Mouse (Mus musculus): ENCODE results near the gene Pcyt2.
A peak's percentile ranks its signal among the peaks of the same experiment; 100 is the strongest.

Pcyt2 gene

DNA sequence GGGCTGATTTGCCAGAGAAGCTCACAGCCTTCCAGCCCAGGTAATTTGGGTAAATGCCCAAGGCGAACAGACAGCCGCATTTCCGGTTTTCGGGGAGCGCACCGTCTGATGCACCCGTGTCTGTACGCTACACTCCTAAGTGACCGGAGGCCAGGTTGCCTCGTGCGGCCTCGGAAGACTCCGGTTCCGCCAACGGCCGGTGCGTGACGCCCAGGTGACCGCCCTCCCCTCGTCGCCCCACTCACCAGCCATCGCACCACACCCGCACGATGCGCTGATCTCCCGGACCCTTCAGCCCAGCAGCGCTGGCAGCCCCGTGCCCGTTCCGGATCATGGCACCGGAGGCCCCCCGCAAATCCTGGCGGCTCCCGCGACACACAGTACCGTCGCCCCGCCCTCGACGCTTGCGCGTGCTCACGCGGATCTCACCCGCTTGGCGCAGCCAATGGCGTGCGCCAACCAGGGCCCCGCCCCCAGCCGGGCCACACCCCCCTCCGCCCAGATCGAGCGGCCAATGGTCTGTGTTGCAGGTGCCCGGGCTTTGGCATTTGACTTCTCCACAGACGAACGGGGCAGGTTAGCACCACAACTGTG, at the start of gene Pcyt2:
Pcyt2 (minus strand) TSS at position 418 of the 594 bp plus-strand sequence.
- peak; percentile 90 for DNase-seq (ENCODE audit: low spot score)

DNA sequence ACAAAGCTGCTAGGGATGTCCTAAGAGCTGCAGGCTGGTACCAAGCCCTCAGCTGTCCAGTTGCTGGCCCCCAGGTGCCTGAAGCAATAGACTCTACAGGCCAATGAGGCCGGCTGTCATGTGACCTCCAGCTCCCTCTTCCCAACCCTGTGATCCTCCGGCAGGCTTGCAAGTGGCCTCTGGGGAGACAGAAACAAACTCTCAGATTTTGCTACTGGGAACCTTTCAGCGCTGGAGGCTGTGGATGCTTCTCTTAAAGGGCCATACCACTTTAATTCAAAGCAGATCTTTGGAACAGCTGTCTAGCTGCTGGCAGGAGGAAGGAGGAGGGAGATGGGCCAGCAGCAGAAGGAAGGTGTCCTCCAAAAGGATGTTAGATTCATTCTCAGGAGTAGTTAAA, 48.9 kb upstream of the Pcyt2 start:
- DNase-seq (ENCODE audit: low spot score): no peak

DNA sequence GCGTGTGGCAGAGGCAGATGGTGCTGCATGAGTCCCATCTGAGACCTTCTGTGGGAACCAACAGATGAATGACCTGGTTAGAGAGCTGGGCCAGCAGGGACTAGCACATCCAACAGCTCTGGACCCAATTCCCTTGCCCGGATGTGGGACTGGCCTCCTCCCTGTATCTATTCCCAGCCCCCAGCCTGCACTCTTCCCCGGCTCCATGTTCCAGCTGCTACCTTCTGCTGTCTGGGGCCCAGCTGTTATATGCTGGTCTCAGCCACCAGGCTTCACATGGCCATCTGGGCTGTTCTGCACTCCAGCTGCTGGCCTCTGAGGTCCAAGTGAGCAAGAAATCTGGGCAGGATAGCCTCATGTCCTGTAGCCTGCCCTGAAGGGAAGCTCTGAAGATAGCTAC, 47.7 kb upstream of the Pcyt2 start:
- DNase-seq (ENCODE audit: low spot score): no peak

DNA sequence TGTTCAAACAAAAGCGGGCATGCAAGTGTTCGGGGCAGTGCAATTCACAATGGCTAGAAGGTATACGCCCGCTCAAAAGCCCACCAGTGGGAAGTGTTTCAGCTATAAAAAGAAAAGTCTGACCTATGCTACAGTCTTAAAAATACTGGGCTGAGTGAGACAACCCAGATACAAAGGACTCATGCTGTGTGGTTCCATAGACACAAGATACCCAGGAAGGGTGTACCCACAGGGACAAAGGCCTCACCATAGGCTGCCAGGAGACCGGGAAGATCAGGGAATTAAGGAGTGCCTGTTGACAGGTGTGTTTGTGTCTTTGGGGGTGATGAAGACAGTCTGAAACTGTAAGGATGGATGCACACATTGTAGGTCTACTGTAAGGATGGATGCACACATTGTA, 46.0 kb upstream of the Pcyt2 start:
- no peak for DNase-seq (ENCODE audit: low spot score)

DNA sequence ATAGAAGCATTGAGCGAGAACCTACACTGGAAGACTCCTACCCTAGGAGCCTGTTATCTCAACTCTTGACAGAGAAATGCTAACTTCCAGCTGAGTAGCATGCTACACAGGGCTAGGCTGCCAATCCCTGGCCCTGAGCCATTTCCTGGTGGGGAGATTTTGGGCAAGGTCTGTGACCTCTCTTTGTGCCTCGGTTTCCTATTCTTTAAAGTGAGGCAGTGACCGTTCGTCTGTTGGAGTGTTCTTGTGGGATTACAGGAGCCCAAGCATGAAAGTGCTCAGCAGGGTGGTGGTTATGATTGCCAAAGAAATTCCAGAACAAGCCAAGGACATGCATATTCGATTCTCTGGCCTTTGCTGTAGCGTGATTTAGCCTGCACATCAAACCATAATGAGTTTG, 45.0 kb upstream of the Pcyt2 start:
- no peak for DNase-seq (ENCODE audit: low spot score)

DNA sequence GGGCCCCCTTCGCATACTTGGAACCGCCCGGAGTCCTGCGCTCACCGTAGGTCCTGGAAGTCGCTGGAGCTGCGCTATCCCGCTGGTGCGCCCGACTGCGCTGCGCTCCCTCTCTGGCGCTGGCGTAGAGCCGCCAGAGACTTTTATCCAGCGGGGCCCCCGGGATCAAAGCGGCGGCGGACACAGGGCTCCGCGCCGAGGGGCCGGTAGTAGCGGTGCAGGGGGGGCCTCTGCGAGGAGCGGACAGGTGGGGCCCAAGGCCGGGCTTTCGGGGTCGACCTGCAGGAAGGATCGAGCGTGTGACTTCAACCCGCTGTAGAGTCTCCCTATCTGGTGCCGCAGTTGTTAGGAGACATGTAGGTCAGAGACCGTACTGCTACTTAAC, 43.3 kb upstream of the Pcyt2 start, which contains the start of gene Notum:
Notum (minus strand) TSS at position 100 of the 385 bp plus-strand sequence.
- DNase-seq (ENCODE audit: low spot score): no peak

DNA sequence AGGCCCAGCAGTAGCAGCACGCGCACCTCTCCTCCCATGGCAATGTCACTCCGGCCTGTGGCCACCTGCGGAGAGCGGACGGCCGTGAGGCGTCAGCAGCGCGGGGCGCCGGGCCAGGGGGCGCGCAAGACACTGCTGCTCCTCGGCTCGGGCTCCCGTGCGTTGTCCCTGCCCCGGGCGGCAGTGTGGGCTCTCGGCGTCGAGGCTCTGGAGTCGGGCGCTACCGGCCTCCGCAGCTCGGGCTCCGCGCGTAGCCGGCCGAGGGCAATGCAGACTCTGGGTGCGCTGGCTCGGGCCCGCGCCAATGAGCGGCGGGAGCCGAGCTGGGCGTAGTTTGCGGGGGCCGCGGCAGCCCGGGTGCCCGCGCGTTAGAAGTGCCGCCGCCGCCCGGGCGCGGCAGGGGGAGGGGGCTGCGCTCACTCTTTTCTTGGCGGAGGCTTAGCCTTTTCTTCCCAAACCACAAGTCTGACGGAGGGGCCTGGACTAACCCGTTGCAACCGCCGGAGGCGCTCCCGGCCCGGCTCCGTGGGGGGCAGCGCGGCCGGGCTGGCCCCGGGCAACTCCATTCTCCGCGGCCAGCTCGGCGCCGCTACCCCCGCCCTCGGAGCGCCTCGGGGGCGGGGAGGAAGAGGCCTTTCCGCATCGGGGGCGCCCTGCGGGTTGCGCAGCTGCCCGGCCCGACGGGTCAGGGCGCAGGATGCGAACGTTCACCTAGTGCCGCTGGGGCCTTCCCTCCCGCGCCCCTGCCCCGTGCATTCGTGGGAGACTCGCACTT, 42.8 kb upstream of the Pcyt2 start:
- no peak for DNase-seq (ENCODE audit: low spot score)

DNA sequence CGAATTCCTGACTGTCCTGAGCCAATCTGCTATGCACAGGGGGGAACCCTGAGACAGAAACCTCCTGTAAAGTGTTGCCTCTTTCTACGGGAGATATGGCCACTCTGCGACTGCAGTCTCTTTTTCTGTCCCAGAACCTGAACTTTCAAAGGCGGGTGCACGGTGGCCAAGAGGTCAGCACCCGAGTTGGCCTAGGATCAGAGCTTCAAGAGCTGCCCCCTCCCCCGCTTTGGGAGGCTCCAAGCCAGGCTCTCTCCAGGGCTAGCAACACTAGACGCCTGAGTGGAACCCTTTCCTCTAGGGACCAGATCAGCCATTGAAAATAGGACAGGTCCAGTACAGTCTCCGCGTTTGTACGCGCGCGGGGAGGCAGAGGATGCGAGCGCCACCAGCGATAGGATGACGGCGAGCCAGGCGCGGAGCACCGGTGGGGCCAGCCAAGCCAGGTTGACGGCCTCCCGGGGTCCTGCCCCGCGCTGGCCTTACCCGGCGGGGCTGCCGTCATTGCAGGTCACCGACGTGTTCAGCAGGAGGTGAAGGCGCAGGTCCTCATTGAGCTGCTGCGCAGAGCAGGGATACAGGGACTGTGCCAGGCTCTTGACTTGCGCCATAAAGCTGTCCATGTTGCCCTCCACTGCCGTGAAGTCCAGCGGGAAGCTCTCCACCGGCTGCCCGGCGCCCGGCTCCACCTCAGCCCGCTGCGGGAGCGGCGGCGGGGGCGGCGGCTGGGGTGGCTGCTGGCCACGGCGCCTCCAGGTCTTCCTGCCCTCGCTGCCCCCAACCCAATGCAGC, 42.0 kb upstream of the Pcyt2 start:
- no peak for DNase-seq (ENCODE audit: low spot score)

DNA sequence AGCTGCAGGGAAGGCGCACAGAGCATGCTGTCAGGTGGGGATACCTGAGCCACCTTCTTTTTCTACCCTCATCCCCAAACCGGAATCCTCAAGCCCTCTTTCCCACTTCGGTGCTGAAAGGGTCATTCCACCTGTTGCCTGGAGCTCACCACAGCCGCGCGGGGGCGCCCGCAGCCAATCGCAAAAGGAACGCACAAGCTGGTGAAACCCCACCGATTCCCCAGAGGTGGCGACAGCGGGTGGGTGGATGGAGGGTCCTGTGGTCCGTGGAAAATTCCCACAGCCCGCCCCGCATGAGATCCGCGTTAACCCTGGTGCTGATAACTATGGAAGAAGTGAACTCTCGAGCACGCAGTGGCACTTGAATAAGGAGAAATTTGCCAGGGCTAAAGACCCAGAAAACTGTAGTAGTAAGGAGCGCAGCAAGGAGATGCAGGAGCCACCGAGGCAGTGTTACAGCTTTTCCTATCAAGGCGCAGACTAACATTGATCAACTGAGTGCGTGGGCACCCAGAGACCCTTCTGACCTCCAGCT, 41.2 kb upstream of the Pcyt2 start:
- peak; percentile 83 for DNase-seq (ENCODE audit: low spot score)

DNA sequence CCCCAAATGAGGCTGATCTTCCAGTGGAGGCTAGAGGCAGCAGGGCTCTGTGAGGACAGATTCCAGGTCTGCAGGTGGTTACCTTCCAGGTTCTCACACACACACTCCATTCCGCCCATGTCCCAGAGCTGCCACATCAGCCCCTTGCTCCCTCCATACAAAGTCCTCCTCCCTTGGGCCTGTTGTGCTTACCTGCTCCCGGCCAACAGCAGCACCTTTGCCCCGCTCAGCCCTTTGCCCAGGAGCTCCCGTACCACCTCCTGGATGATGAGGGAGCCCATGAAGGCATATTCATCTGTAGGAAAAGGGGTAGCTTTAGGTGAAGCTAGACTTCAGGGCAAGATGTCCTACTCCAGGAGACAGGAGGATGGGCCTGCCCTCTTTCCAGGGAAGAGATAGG, 39.6 kb upstream of the Pcyt2 start:
- DNase-seq (ENCODE audit: low spot score): no peak

DNA sequence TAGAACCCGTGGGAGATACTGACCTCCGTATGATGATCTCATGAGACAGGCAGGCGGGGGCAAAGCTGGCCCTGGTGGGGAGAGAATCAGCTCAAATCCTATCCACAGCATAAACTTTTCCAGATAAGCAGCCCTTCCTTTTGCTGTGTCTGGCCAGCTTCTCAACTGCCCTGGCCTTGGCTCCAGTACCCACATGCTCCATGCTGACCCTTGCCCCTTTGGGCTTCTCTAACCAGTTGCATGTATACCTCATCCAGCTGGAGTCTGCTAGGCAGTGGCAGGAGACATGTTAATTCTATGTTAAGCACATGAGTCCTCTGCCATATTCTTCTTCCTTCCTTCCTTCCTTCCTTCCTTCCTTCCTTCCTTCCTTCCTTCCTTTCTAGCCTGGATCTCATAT, 37.0 kb upstream of the Pcyt2 start:
- no peak for DNase-seq (ENCODE audit: low spot score)

DNA sequence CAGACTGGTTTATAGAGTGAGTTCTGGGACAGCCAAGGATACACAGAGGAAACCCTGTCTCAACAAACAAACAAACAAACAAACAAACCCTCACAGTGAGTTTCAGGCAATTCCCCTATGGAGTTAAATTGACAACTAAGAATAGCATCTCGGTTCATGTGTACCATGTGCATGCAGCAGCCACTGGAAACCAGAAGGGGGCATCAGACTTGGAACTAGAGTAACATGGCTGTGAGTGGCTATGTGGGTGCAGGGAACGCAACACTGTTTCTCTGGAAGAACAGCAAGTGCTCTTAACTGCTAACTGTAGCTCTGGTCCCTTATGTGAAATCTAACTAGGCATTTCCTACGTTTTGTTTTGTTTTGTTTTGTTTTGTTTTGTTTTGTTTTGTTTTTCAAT, 34.1 kb upstream of the Pcyt2 start:
- DNase-seq (ENCODE audit: low spot score): no peak

DNA sequence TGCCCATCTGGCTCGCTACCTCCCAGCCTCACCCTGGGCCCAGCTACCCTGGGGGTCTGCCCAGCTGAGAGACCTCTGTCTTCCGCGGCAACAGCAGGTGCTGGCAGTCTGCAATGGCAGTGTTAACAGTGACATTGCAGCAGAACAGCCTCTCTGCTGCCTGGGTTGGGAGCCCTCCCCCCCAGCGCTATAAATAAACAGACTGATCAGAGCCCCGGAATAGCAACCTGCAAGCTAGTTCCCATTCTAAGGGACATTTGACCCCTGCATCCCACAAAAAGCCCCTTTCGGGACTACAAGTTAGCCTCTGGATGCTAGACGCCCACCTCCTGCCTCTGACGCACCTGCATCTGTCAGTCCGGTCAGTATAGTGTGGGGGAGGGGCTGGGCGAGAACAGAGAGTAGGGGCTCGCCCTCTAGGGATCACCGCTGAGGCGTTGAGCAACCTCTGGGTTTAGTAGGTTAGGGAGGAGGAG, 30.3 kb upstream of the Pcyt2 start, which contains the start of gene Myadml2:
Myadml2 (minus strand) TSS at position 158 of the 476 bp plus-strand sequence.
- DNase-seq (ENCODE audit: low spot score): no peak

DNA sequence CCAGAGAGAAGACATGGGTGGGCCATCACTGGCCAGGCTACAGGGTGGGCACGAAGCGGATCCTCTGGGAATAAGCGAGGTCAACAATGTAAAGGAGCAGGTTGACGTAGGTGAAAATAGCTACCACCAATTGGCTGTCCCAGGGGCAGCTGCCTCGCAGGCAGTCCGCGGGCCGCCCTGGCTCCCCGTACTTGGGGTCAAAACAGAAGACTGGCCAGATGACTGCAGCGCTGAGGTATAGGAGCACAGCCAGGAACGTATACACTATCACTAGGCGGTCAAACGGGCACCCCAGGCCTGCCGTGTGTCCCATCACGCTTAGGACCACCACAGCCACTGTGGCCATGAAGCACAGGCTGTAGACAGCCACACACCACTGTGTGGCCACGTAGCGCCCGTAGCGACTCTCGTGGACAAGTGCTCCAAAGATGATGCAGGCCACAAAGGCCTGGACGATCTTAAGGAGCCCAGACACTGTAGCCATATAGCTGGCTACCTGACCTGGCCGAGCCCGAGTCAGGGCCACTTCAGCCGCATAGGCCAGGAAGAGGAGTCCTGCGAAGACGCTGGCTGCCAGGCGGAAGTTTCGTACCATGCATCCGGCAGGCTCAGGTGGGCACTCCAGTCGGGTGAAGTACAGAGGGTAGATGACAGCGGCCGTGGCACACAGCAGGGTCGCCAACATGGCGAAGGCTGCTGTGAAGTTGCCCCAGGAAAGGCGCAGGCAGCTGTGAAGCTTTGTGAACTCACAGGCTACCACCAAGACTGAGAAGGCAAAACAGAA, 29.5 kb upstream of the Pcyt2 start:
- no peak for DNase-seq (ENCODE audit: low spot score)

DNA sequence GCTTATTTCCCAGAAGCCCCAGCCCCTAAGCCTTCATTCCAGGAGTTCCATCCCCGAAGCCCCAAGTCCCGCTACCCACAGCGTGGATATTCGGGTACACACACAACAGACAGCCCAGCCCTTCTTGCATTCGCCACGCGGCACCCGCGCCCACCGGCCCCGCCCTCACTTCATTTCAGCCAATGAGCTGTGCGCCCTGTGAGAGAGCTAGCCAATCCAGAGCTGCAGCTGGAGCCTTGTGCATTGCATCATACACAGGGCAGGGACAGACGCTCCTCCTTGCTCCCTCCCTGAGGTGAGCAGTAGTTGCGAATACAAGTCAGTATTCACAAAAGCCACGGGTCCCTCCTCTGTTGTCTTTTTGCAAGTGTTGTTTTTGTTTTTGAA, 25.9 kb upstream of the Pcyt2 start, which contains the start of gene Pycr1:
Pycr1 (minus strand) TSS at position 169 of the 387 bp plus-strand sequence.
- DNase-seq (ENCODE audit: low spot score): peak; percentile 93

DNA sequence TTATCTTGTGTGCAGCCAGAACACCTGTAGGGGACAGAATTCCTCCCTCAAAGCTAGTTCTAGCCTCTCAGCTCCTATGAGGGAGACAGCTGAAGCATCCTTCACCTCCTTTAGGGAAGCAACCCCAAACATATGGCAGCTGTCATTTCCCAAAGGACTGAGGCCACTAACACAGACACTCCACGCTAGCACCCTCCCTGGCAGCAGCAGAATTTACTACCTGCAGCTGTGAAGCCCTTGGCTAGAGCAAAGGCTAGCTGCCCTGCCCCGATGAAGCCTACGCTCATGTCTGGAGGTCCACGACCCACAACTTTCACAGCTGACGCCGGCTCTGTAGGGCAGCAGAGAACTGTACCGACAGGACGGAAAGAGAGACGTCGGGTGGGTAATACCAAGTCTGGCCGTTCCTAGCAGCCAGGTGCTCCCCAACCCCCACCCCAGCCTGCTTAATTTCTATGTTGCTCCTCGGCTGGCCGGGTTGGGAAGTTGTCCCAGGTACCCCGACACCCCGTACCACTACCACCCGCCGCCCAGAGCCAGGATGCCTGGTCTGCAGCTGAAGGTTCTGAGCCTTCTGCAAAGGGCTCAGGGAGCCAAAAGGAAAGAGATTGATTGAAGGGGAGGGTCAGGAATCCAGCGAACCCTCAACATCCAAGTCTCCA, 25.3 kb upstream of the Pcyt2 start:
- DNase-seq (ENCODE audit: low spot score): no peak

DNA sequence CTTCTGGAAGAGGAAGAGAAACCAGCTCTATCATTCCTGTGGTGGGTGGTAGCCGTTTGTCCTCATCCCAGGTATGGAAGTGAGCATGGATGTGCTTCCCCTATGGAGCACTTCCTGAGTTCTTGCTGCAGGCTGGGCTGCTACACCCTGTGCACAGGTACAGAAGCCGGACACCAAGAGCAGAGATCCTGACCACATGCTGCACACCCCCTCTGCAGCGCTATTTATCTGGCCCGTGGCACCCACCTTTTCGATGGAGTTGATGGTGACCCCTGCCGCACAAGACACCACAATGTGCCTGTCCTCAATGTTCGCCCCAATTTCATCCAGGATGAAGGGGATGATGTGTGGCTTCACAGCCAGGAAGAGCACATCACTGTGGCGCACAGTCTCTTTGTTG, 24.1 kb upstream of the Pcyt2 start:
- DNase-seq (ENCODE audit: low spot score): no peak

DNA sequence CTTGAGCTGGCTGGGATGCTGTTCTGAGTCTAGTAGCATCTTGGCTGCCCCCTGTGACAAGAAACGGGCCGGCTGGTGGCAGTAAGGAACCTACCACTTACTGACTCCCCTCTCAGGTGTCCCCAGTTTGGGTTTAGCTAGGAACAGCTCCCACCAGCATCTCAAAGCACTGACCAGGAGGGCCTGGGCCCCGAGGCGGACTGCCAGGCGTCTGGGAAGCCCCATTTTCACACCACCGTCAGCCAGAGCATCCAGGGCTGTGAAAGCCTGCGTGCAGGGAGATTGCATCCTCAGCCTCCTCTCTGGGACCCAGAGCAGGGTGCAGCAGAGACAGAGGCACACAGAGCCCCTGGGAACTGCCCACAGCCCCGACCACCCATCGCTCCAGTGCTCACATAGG, 23.5 kb upstream of the Pcyt2 start:
- no peak for DNase-seq (ENCODE audit: low spot score)

DNA sequence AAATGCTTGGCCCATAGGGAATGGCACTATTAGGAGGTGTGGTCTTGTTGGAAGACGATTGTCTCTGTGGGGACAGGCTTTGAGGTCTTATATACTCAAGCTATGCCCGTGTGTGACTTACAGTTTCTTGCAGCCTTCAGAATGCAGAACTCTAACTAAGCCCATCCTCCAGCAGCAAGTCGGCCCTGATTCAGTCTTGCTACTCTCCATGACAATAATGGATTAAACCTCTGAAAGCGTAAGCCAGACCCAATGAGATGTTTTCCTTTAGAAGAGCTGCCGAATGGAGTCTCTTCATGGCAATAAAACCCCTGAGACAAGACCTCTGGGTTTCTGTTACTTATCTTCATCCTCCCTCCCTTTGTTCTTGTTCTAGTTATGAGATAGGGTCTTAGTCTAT, 17.1 kb upstream of the Pcyt2 start:
- no peak for DNase-seq (ENCODE audit: low spot score)

DNA sequence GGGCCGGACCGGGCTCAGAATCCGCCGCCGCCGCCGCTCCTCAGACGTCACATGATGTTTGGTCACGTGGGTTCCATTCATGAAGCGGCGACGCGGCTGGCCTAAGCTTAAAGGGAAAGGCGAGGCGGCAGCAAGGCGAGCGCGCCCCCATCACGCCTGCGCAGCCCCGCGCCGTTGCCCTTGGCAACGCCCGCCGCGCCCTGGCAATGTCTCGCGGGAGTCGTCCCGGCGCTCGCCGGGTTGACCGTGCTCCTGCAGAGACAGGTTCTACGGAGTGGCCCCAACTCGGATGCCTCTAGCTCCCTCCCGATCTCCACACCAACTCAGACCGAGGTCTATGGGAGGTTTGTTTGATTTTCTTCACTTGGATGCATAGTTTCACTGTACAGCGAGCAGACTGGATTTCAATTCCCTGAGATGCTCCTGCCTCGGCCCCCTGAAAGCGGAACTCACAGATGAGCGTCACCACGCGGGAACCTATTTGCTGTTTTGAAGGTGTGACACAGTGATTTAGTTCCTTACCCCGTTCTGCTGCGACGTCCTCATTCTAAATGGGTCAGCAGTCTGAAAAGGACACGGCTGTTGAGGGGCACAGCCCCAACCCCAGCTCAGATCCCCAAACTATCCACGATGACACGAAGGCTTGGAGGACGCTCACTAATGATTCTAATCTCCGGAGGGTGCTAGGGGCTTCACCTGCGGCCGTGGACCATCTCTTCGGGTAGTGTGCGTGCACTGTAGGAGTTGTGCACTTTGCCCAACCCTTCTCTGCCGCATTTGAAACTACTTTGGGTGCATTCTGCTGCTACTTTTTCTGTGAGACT, 16.0 kb upstream of the Pcyt2 start, which contains the start of gene Mafg:
Mafg (minus strand) TSS at position 81 of the 824 bp plus-strand sequence.
- DNase-seq (ENCODE audit: low spot score): peak; percentile 89
